Mouse (Mus musculus) limb, embryonic 15.5 days (tissue): ENCODE measurements around the gene R3hdm4. TPM values are rescaled to one million over a fixed set of nuclear protein-coding genes. Genes with fewer than 3 reads are reported as not detected.

Experiments used
- ATAC-seq: fragments of 200-750 bp; cut with Nextera tagmentation; 2 replicates; pipeline ENCODE4 v1.8.0; 2017; ENCODE audit warnings: low read depth, moderate TSS enrichment; ENCODE audit not compliant: insufficient number of reproducible peaks, low FRiP score, low TSS enrichment
- H3K27ac ChIP-seq: fragments of 300-500 bp; sonication (generic); 2 replicates; pipeline ENCODE4 v1.5.1; 2015; ENCODE audit warnings: moderate library complexity, mild to moderate bottlenecking, inconsistent platforms
- H3K27me3 ChIP-seq: fragments of 300-500 bp; sonication (generic); 2 replicates; pipeline ENCODE4 v1.6.1; 2015; ENCODE audit warnings: inconsistent platforms
- H3K36me3 ChIP-seq: fragments of 300-500 bp; sonication (generic); 2 replicates; pipeline ENCODE4 v1.6.1; 2015; ENCODE audit warnings: inconsistent platforms
- H3K4me1 ChIP-seq: fragments of 300-500 bp; sonication (generic); 2 replicates; pipeline ENCODE4 v1.6.1; 2015; ENCODE audit warnings: inconsistent platforms
- H3K4me2 ChIP-seq: fragments of 300-500 bp; sonication (generic); 2 replicates; pipeline ENCODE4 v1.6.1; 2015; ENCODE audit warnings: mild to moderate bottlenecking, inconsistent platforms
- H3K4me3 ChIP-seq: fragments of 300-500 bp; sonication (generic); 2 replicates; pipeline ENCODE4 v1.5.1; 2015; ENCODE audit warnings: mild to moderate bottlenecking, inconsistent platforms
- H3K9ac ChIP-seq: fragments of 300-500 bp; sonication (generic); 2 replicates; pipeline ENCODE4 v1.6.1; 2015; ENCODE audit warnings: inconsistent platforms
- H3K9me3 ChIP-seq: fragments of 300-500 bp; sonication (generic); 2 replicates; pipeline ENCODE4 v1.6.1; 2016; ENCODE audit warnings: inconsistent platforms
- WGBS: fragments of 180-500 bp; shearing (Covaris S2); methylation state at CpG from one replicate; pipeline ENCODE4 v1.1.7; 2015; 5-methylcytosine and 5-hydroxymethylcytosine counted together
- polyA plus RNA-seq: library from polyadenylated mRNA; unstranded; fragments of >200 nt; fragmentation: Nextera tagmentation; extraction: Ambion mirVana; gene quantifications from 2 replicates; pipeline ENCODE4 v1.2.1, GENCODE M21; 2015

The R3hdm4 gene
- polyA plus RNA-seq, 1 experiment from 2014 or later: 161 TPM

DNA sequence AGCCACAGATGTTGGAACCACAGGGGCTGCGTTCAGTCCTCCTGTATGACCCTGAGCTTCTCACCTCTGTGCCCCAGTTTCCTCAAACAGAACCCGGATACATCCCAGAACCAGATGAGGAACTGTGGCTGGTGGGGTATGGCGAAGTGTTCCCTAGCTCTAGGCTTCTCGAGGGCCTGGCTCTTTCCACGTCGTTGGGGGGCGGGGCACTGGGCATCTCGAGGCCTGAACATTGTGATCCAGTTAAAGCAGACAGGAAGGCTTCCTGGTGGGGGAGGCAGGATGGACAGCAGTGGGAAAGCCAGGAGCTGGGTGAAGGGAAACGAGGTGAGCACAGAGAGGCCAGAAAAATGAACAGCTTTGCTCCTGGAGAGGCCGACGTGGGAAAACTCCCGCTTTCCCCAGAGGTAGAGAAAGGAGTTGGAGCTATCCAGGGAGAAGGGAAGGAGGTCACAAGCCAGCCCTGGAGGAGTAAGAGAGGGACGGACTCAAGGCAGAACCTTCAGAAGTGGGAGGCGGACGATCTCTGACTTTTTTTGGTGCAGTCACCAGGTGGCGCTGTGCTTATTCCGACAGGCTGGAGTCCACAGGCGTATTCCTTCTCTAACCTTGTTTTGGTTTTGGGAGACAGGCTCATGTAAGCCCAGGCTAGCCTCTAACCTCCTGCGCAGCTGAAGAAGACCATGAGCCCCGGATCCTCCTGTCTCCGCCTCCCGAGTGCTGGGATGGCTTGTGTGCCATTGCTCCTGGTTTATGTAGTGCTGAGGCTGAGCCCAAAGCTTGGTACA, 37.5 kb downstream of the R3hdm4 start:
- no peak overlapping the region for H3K27ac ChIP-seq
- peaks cover 12% of the 10 kb centered on the region; the same call in 1 of the 2 replicates for H3K27me3 ChIP-seq
- H3K4me3 ChIP-seq: no peak overlapping the region
- no peak overlapping the region for H3K4me2 ChIP-seq
- WGBS: 16% methylated on average over 22 of the region's 22 CpGs
- no peak for ATAC-seq
- no peak overlapping the region for H3K9ac ChIP-seq
- peaks cover 28% of the 10 kb centered on the region for H3K4me1 ChIP-seq
- H3K9me3 ChIP-seq: no peaks in the 10 kb centered on the region
- no peaks in the 10 kb centered on the region for H3K36me3 ChIP-seq

GRCm38 (mm10) chr10:79881981-79882380, 39.0 kb downstream of the R3hdm4 start:
- no peak overlapping the region for H3K9ac ChIP-seq
- H3K4me1 ChIP-seq: peaks cover 34% of the 10 kb centered on the region
- peaks cover 12% of the 10 kb centered on the region; the same call in 1 of the 2 replicates for H3K27me3 ChIP-seq
- no peaks in the 10 kb centered on the region for H3K9me3 ChIP-seq
- no peak overlapping the region for H3K27ac ChIP-seq
- 6% methylated on average over 22 of the region's 22 CpGs for WGBS
- peak overlapping the region; percentile 40 for H3K4me2 ChIP-seq
- no peak for ATAC-seq
- H3K36me3 ChIP-seq: no peaks in the 10 kb centered on the region
- H3K4me3 ChIP-seq: peak overlapping the region; percentile 9; the same call in 1 of the 2 replicates

DNA sequence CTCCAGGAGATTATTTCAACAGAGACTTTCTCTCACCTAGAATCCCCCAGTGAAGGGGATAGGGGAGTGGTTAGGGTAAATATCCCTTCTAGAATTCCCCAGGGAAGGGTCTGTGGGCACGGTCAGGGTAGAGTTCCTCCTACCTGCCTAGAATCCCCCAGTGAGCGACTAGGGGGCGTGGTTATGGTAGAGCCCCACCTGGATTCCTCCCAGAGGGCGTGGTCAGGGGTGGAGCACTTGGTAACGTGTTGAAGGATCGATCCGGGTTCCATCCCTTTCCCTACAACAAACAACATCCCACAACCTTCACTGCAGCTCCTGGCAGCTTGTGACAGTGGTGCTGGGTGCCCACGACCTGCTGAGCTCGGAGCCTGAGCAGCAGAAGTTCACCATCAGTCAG, 40.3 kb downstream of the R3hdm4 start:
- H3K9me3 ChIP-seq: no peaks in the 10 kb centered on the region
- no peak overlapping the region for H3K4me2 ChIP-seq
- no peak overlapping the region for H3K4me3 ChIP-seq
- H3K27me3 ChIP-seq: peaks cover 12% of the 10 kb centered on the region; the same call in 1 of the 2 replicates
- peaks cover 34% of the 10 kb centered on the region for H3K4me1 ChIP-seq
- ATAC-seq: no peak
- WGBS: 16% methylated on average over 9 of the region's 9 CpGs
- H3K9ac ChIP-seq: no peak overlapping the region
- H3K36me3 ChIP-seq: no peaks in the 10 kb centered on the region
- H3K27ac ChIP-seq: no peak overlapping the region

- Histone ChIP-seq H3K4me1 (peaks cover 42% of the 10 kb centered on the region), H3K9me3 (no peaks in the 10 kb centered on the region), H3K36me3 (no peaks in the 10 kb centered on the region), H3K4me2 (no peak overlapping the region), H3K27ac (no peak overlapping the region), H3K4me3 (no peak overlapping the region), H3K27me3 (peaks cover 12% of the 10 kb centered on the region; the same call in 1 of the 2 replicates), H3K9ac (no peak overlapping the region)
- no peak for ATAC-seq
- 34% methylated on average over 3 of the region's 3 CpGs for WGBS
Measured at GRCm38 (mm10) chr10:79879527-79879926, 41.5 kb downstream of the R3hdm4 start.

DNA sequence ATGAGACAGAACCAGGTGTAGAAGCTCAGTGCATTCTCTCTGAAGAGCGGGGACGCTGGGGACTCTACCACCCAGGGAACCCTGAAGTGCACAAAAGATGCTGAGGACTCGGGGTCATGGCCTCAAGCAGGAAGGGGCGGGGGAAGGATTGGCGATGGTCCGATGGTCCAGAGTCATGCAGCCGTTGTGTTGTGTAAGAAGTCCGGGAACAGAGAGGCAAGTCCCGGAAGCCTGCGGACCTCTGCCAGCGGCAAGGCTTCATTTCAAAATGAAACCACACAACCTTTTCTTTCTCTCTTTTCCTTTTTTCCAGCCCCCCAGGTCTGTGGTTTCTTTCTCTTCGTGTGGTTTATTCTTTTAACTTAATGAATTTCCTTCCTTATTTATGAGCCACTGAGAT, 43.3 kb downstream of the R3hdm4 start:
- H3K36me3 ChIP-seq: no peaks in the 10 kb centered on the region
- no peaks in the 10 kb centered on the region for H3K9me3 ChIP-seq
- no peak for ATAC-seq
- no peak overlapping the region for H3K4me2 ChIP-seq
- WGBS: 52% methylated on average over 12 of the region's 12 CpGs
- H3K4me1 ChIP-seq: peaks cover 41% of the 10 kb centered on the region
- no peak overlapping the region for H3K4me3 ChIP-seq
- H3K27me3 ChIP-seq: peaks cover 10% of the 10 kb centered on the region; the same call in 1 of the 2 replicates
- H3K27ac ChIP-seq: no peak overlapping the region; the same call in 1 of the 2 replicates
- no peak overlapping the region for H3K9ac ChIP-seq

GRCm38 (mm10) chr10:79877174-79877573, 43.8 kb downstream of the R3hdm4 start:
- no peak overlapping the region for H3K4me2 ChIP-seq

DNA sequence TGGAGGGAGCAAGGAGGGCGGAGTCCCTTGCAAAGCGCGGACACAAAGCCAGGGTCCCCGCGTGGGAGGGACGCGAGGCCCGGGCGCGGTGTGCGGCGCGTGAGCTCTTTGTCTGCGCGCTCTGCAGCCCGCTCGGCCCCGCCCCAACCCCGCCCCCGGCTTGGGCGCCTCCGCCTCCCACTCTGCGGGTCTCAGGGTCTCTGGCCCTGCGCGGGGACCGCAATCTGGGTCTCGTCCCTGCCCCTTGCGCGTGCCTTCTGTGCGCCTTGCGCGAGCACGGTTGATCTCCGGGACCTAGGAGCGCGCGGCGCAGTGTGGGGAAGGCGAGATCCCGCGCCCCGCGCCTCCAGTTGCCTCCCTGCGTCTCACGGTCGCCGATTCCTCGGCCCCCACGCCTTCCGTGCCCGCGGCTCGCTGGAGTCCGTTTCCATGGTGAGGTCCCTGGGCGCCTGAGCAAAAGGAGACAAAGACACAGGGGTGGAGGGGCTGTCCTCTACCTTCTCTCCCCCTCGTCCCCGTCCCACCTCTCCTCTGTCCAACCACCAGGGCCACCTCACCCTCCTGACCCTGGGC, 46.6 kb downstream of the R3hdm4 start, which contains the start of the genes Prtn3 and Plppr3:
TSS of gene Prtn3 (plus strand) at position 187 of the 573 bp plus-strand sequence.
TSS of gene Plppr3 (minus strand) at position 345 of the 573 bp plus-strand sequence.
- WGBS: under 1% methylated on average over 52 of the region's 57 CpGs
- H3K27ac ChIP-seq: peak within 1 kb of the TSS; percentile 80
- peak within 1 kb of the TSS; percentile 78 for H3K9ac ChIP-seq
- ATAC-seq: peak; percentile 75
- H3K36me3 ChIP-seq: 0 out of 2 replicates have a peak, but pooled peaks cover 2% of the 10 kb centered on the region
- H3K27me3 ChIP-seq: no peaks in the 10 kb centered on the region
- H3K9me3 ChIP-seq: no peaks in the 10 kb centered on the region
- H3K4me2 ChIP-seq: peak within 1 kb of the TSS; percentile 89
- H3K4me3 ChIP-seq: peak within 1 kb of the TSS; percentile 71
- H3K4me1 ChIP-seq: peaks cover 32% of the 10 kb centered on the region

More at GRCm38 (mm10) chr10:79877174-79877573, 43.8 kb downstream of the R3hdm4 start:
- no peak for ATAC-seq
- no peak overlapping the region for H3K27ac ChIP-seq
- peaks cover 39% of the 10 kb centered on the region for H3K4me1 ChIP-seq
- H3K9ac ChIP-seq: no peak overlapping the region
- H3K27me3 ChIP-seq: peaks cover 6% of the 10 kb centered on the region; the same call in 1 of the 2 replicates
- H3K4me3 ChIP-seq: no peak overlapping the region
- H3K9me3 ChIP-seq: no peaks in the 10 kb centered on the region
- WGBS: 67% methylated on average over 1 of the region's 1 CpGs
- no peaks in the 10 kb centered on the region for H3K36me3 ChIP-seq

DNA sequence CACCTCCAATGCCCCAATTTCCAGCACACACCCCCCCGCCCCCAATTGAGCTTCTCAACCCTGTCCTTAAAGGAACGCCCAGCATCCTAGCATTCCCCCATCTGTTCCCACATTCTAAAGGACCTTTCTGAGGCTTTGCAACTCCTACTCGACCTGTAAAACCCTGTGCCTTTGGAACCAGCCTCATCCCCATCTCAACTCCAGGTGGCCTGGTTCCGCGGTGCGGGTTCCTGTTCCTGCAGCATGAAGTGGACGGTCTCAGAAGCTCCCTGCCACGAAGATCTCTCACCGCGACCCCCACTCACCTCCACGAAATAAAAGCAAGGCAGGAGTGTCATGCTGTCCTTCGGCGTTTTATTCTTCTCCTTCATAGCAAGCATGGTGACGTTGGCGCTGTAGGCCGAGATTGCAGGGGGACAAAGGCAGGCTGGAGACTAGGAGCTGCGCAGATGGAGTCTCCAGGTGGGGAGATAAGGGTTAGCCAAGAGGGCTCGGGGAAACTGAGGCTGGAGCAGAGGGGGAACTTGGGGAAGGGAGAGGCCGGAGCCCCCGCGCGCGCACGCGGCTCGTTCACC, 47.2 kb downstream of the R3hdm4 start:
- Histone ChIP-seq H3K4me1 (peaks cover 32% of the 10 kb centered on the region), H3K27ac (peak overlapping the region; percentile 80), H3K36me3 (0 out of 2 replicates have a peak, but pooled peaks cover 5% of the 10 kb centered on the region), H3K4me3 (peak overlapping the region; percentile 71), H3K9ac (peak overlapping the region; percentile 78), H3K9me3 (no peaks in the 10 kb centered on the region), H3K27me3 (no peaks in the 10 kb centered on the region), H3K4me2 (peak overlapping the region; percentile 89)
- no peak for ATAC-seq
- WGBS: under 1% methylated on average over 26 of the region's 26 CpGs

DNA sequence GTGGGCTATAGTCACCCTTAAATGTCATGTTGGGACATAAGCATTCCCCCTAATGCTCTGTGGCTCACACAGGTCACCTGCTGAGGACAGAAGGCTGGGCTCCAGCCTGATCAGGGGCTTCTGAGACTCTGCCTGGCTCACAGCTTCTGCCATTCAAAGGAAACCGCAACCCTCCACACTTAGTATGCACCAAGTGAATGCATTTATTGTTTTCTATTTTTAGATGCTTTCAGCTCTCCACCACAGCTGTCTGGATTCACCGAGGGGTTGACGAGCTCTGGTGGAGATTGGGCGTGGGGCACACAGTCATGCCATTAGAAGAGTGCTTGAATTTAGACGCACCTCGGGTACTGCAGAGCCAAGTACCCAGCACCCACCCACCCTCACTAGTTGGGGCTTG, 47.7 kb downstream of the R3hdm4 start:
- Histone ChIP-seq H3K9me3 (no peaks in the 10 kb centered on the region), H3K36me3 (0 out of 2 replicates have a peak, but pooled peaks cover 5% of the 10 kb centered on the region), H3K27ac (peak overlapping the region; percentile 80; the same call in 1 of the 2 replicates), H3K4me3 (peak overlapping the region; percentile 71), H3K4me1 (peaks cover 32% of the 10 kb centered on the region), H3K9ac (no peak overlapping the region), H3K27me3 (no peaks in the 10 kb centered on the region), H3K4me2 (peak overlapping the region; percentile 89)
- WGBS: 5% methylated on average over 6 of the region's 6 CpGs
- no peak for ATAC-seq

GRCm38 (mm10) chr10:79872862-79873261, 48.1 kb downstream of the R3hdm4 start:
- H3K4me1 ChIP-seq: peaks cover 29% of the 10 kb centered on the region
- WGBS: 34% methylated on average over 3 of the region's 3 CpGs
- H3K27me3 ChIP-seq: no peaks in the 10 kb centered on the region
- H3K27ac ChIP-seq: 0 out of 2 replicates have a peak overlapping the region, but pooled peaks have one; percentile 3
- ATAC-seq: no peak
- H3K9ac ChIP-seq: no peak overlapping the region
- H3K9me3 ChIP-seq: no peaks in the 10 kb centered on the region
- H3K36me3 ChIP-seq: 0 out of 2 replicates have a peak, but pooled peaks cover 5% of the 10 kb centered on the region
- peak overlapping the region; percentile 89 for H3K4me2 ChIP-seq
- peak overlapping the region; percentile 71 for H3K4me3 ChIP-seq

- peaks cover 11% of the 10 kb centered on the region; the same call in 1 of the 2 replicates for H3K36me3 ChIP-seq
- 84% methylated on average over 8 of the region's 8 CpGs for WGBS
- H3K4me1 ChIP-seq: peaks cover 26% of the 10 kb centered on the region
- H3K9ac ChIP-seq: no peak overlapping the region
- H3K27ac ChIP-seq: no peak overlapping the region; the same call in 1 of the 2 replicates
- no peaks in the 10 kb centered on the region for H3K9me3 ChIP-seq
- ATAC-seq: no peak
- H3K4me2 ChIP-seq: no peak overlapping the region
- no peak overlapping the region for H3K4me3 ChIP-seq
- no peaks in the 10 kb centered on the region for H3K27me3 ChIP-seq
Measured at GRCm38 (mm10) chr10:79871845-79872244, 49.2 kb downstream of the R3hdm4 start.
